Mouse (Mus musculus) midbrain, embryonic 11.5 days (tissue): ENCODE measurements around the gene Tacr3. TPM values are rescaled to one million over a fixed set of nuclear protein-coding genes. Genes with fewer than 3 reads are reported as not detected.

ENCODE experiments used
- ATAC-seq: fragments of 200-750 bp; cut with Nextera tagmentation; 2 replicates; pipeline ENCODE4 v1.8.0; 2017; ENCODE audit warnings: moderate TSS enrichment, moderate library complexity; ENCODE audit not compliant: low FRiP score
- DNase-seq: peaks from one replicate; pipeline ENCODE4 v3.0.0; 2015; ENCODE audit warnings: low spot score; ENCODE audit errors: missing footprints
- H3K27ac ChIP-seq: fragments of 300-500 bp; sonication (generic); 2 replicates; pipeline ENCODE4 v1.5.1; 2014; ENCODE audit warnings: low read depth, low read length
- H3K27me3 ChIP-seq: fragments of 300-500 bp; sonication (generic); 2 replicates; pipeline ENCODE4 v1.6.1; 2014; ENCODE audit warnings: mild to moderate bottlenecking, low read length, moderate library complexity, mixed read lengths; ENCODE audit not compliant: control insufficient read depth, insufficient read depth
- H3K36me3 ChIP-seq: fragments of 300-500 bp; sonication (generic); 2 replicates; pipeline ENCODE4 v1.6.1; 2014; ENCODE audit warnings: mild to moderate bottlenecking, low read length, moderate library complexity, mixed read lengths; ENCODE audit not compliant: control insufficient read depth, insufficient read depth
- H3K4me1 ChIP-seq: fragments of 300-500 bp; sonication (generic); 2 replicates; pipeline ENCODE4 v1.6.1; 2014; ENCODE audit warnings: low read length; ENCODE audit not compliant: control insufficient read depth, insufficient read depth
- H3K4me2 ChIP-seq: fragments of 300-500 bp; sonication (generic); 2 replicates; pipeline ENCODE4 v1.6.1; 2014; ENCODE audit warnings: mild to moderate bottlenecking, moderate library complexity
- H3K4me3 ChIP-seq: fragments of 300-500 bp; sonication (generic); 2 replicates; pipeline ENCODE4 v1.5.1; 2014; ENCODE audit warnings: low read depth, low read length
- H3K9ac ChIP-seq: fragments of 300-500 bp; sonication (generic); 2 replicates; pipeline ENCODE4 v1.6.1; 2014; ENCODE audit warnings: low read length
- H3K9me3 ChIP-seq: fragments of 300-500 bp; sonication (generic); 2 replicates; pipeline ENCODE4 v1.6.1; 2016; ENCODE audit warnings: low read length; ENCODE audit not compliant: control insufficient read depth
- whole genome bisulfite sequencing: fragments of 180-500 bp; shearing (Covaris S2); extraction: QIAGEN DNeasy Blood & Tissue Kit; methylation state at CpG from one replicate; pipeline ENCODE4 v1.1.7; 2014; 5-methylcytosine and 5-hydroxymethylcytosine counted together
- polyA plus RNA-seq: library from polyadenylated mRNA; unstranded; fragments of >200 nt; fragmentation: Nextera tagmentation; extraction: Ambion mirVana; gene quantifications from 2 replicates; pipeline ENCODE4 v1.2.1, GENCODE M21; 2014

Gene Tacr3
- polyA plus RNA-seq, result 0.28 and 0.89 TPM in 2 replicates

- ATAC-seq (peak; percentile 83), DNase-seq (peak; percentile 93)
- under 1% methylated on average over 36 of the region's 36 CpGs for WGBS
- H3K36me3 ChIP-seq, result no peaks in the 10 kb centered on the region
- H3K4me3 ChIP-seq, result peak within 1 kb of the TSS; percentile 43
- H3K9ac ChIP-seq, result peak within 1 kb of the TSS; percentile 46
- no peaks in the 10 kb centered on the region for H3K4me1 ChIP-seq
- H3K9me3 ChIP-seq, result no peaks in the 10 kb centered on the region
- H3K4me2 ChIP-seq, result peak within 1 kb of the TSS; percentile 94
- no peak within 1 kb of the TSS for H3K27ac ChIP-seq
- no peaks in the 10 kb centered on the region for H3K27me3 ChIP-seq
Observed at GRCm38 (mm10) chr3:134828875-134829530, at the start of gene Tacr3. TSS of gene Tacr3 (plus strand) at chr3:134829007.

- H3K9me3 ChIP-seq, result no peaks in the 10 kb centered on the region
- 51% methylated on average over 6 of the region's 6 CpGs for WGBS
- H3K27me3 ChIP-seq, result no peaks in the 10 kb centered on the region
- no peak overlapping the region for H3K27ac ChIP-seq
- H3K36me3 ChIP-seq, result no peaks in the 10 kb centered on the region
- peak overlapping the region; percentile 46; the same call in 1 of the 2 replicates for H3K9ac ChIP-seq
- ATAC-seq (peak; percentile 16; the same call in 1 of the 2 replicates), DNase-seq (no peak)
- H3K4me3 ChIP-seq, result peak overlapping the region; percentile 43
- peak overlapping the region; percentile 94 for H3K4me2 ChIP-seq
- no peaks in the 10 kb centered on the region for H3K4me1 ChIP-seq
Observed at GRCm38 (mm10) chr3:134828492-134828874, 324 bp upstream of the Tacr3 start.

DNA sequence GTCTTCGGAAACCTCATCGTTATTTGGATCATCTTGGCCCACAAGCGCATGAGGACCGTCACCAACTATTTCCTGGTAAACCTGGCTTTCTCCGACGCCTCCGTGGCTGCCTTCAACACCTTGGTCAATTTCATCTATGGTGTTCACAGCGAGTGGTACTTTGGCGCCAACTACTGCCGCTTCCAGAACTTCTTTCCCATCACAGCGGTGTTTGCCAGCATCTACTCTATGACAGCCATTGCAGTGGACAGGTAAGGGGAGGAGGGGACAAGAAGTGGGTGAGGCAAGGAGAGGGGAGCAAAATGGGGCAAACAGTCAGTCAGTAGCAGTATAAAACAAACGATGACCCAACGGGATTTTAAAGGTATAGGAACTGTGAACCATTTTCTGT lies 719 bp downstream of the Tacr3 start:
- peak overlapping the region; percentile 46 for H3K9ac ChIP-seq

DNA sequence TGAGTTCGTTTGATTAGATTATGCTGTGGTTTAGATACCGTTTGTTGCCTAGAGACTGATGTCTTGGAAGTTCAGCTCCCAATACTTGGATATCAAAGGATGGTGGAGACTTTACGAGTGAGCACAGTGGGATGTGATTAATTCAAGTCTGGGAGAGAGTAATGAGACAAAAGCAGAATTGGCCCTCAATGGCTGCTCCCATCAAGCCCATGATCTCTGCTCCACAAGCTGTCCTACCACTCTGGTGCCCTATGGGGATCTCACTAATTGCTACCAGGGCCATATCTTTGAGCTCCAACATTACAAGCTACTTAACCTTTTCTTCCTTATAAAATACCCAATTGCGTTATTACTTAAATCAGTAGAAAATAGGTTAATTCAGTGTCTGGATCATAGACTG lies 22.5 kb downstream of the Tacr3 start:
- Histone ChIP-seq H3K27ac (no peak overlapping the region), H3K36me3 (no peaks in the 10 kb centered on the region)
- 45% methylated on average over 4 of the region's 4 CpGs for WGBS

More for the DNA sequence above, 719 bp downstream of the Tacr3 start:
- Histone ChIP-seq H3K27me3 (no peaks in the 10 kb centered on the region), H3K36me3 (no peaks in the 10 kb centered on the region), H3K4me2 (peak overlapping the region; percentile 94), H3K4me3 (peak overlapping the region; percentile 43), H3K9me3 (no peaks in the 10 kb centered on the region), H3K27ac (no peak overlapping the region), H3K4me1 (no peaks in the 10 kb centered on the region)
- ATAC-seq, result peak; percentile 47
- 10% methylated on average over 13 of the region's 13 CpGs for WGBS
- peak; percentile 86 for DNase-seq

DNA sequence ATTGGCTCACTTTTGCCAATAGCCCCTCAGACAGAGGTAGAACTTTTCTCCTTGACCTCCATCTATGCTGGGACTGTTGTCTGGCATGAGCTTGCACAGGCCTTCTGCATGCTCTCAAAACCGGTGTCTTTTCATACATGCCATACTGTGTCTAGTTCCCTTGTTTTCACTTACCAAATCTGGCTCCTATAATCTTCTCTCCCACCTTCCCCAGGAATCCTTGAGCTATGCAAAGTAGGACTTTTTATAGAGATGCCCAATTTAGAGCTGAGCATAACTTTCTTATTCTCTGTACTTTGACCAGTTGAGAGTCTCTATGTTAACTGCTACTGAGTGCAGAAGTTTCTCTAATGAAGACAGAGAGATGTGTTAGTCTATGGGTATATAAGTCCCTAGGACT lies 48.9 kb downstream of the Tacr3 start:
- ATAC-seq, result no peak
- no peak for DNase-seq

More for the DNA sequence above, 22.5 kb downstream of the Tacr3 start:
- H3K4me3 ChIP-seq, result no peak overlapping the region
- DNase-seq (no peak), ATAC-seq (peak; percentile 54; the same call in 1 of the 2 replicates)
- no peaks in the 10 kb centered on the region for H3K4me1 ChIP-seq
- no peak overlapping the region for H3K9ac ChIP-seq
- no peaks in the 10 kb centered on the region for H3K9me3 ChIP-seq
- no peaks in the 10 kb centered on the region for H3K27me3 ChIP-seq
- no peak overlapping the region for H3K4me2 ChIP-seq

GRCm38 (mm10) chr3:134895831-134896230 lies 67.0 kb downstream of the Tacr3 start:
- 81% methylated on average over 2 of the region's 2 CpGs for WGBS
- no peak overlapping the region for H3K4me3 ChIP-seq
- H3K9me3 ChIP-seq, result no peaks in the 10 kb centered on the region
- ATAC-seq (no peak), DNase-seq (no peak)
- H3K4me1 ChIP-seq, result no peaks in the 10 kb centered on the region
- H3K9ac ChIP-seq, result no peak overlapping the region
- H3K27ac ChIP-seq, result no peak overlapping the region
- no peaks in the 10 kb centered on the region for H3K36me3 ChIP-seq
- H3K27me3 ChIP-seq, result no peaks in the 10 kb centered on the region
- no peak overlapping the region for H3K4me2 ChIP-seq

More for the DNA sequence above, 48.9 kb downstream of the Tacr3 start:
- Histone ChIP-seq H3K4me1 (no peaks in the 10 kb centered on the region), H3K27me3 (no peaks in the 10 kb centered on the region), H3K27ac (no peak overlapping the region), H3K36me3 (no peaks in the 10 kb centered on the region), H3K4me2 (no peak overlapping the region), H3K4me3 (no peak overlapping the region), H3K9ac (no peak overlapping the region), H3K9me3 (no peaks in the 10 kb centered on the region)
- 84% methylated on average over 1 of the region's 1 CpGs for WGBS

- no peak overlapping the region for H3K9ac ChIP-seq
- ATAC-seq (no peak), DNase-seq (no peak)
- no peak overlapping the region for H3K27ac ChIP-seq
- H3K27me3 ChIP-seq, result no peaks in the 10 kb centered on the region
- no peaks in the 10 kb centered on the region for H3K36me3 ChIP-seq
- no peak overlapping the region for H3K4me2 ChIP-seq
- 83% methylated on average over 3 of the region's 3 CpGs for WGBS
- no peaks in the 10 kb centered on the region for H3K4me1 ChIP-seq
- H3K9me3 ChIP-seq, result no peaks in the 10 kb centered on the region
- no peak overlapping the region for H3K4me3 ChIP-seq
Observed at GRCm38 (mm10) chr3:134908890-134909289, 80.1 kb downstream of the Tacr3 start.

DNA sequence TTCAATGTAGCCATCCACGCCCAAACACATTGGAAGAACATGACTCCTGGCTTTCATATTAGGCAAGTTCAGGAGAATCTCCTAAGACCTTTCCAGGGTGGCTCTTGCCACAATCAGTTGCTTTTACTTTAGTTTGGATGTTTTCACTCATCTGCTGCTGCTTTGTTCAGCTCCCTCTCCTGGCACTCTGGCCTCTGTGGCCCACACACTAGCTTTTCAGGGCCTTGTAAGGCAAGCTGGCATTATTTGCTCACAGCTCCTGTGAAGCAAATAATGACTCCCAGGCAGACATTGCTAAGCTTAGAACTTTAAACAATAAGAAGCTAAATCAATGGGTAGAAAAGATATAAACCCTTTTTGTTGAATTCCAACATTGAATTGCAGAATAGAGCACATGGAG lies 105.9 kb downstream of the Tacr3 start:
- no peak overlapping the region; the same call in 1 of the 2 replicates for H3K27ac ChIP-seq
- H3K9ac ChIP-seq, result no peak overlapping the region
- DNase-seq (no peak), ATAC-seq (peak; percentile 73)
- H3K27me3 ChIP-seq, result no peaks in the 10 kb centered on the region
- no peaks in the 10 kb centered on the region for H3K36me3 ChIP-seq
- H3K4me1 ChIP-seq, result peaks cover 5% of the 10 kb centered on the region
- WGBS, result 60% methylated on average over 1 of the region's 1 CpGs
- no peak overlapping the region for H3K4me3 ChIP-seq
- H3K4me2 ChIP-seq, result no peak overlapping the region
- H3K9me3 ChIP-seq, result no peaks in the 10 kb centered on the region

GRCm38 (mm10) chr3:134935461-134935860 lies 106.7 kb downstream of the Tacr3 start:
- H3K9me3 ChIP-seq, result no peaks in the 10 kb centered on the region
- peaks cover 5% of the 10 kb centered on the region for H3K4me1 ChIP-seq
- H3K27ac ChIP-seq, result no peak overlapping the region
- no peak overlapping the region for H3K4me2 ChIP-seq
- 79% methylated on average over 4 of the region's 4 CpGs for WGBS
- DNase-seq, result no peak
- H3K27me3 ChIP-seq, result no peaks in the 10 kb centered on the region
- no peak overlapping the region for H3K4me3 ChIP-seq
- no peak overlapping the region for H3K9ac ChIP-seq
- no peak for ATAC-seq
- H3K36me3 ChIP-seq, result no peaks in the 10 kb centered on the region
